Mouse (Mus musculus) heart, embryonic 13.5 days (tissue): ENCODE results near the gene Ifi209. TPM values are rescaled to one million over a fixed set of nuclear protein-coding genes. Genes with fewer than 3 reads are reported as not detected.
"Not testable (repeated sequence)": the region's sequence is repeated elsewhere in the genome, so short reads cannot be mapped to it uniquely, and the experiment has no call there.

ENCODE experiments used
- ATAC-seq: fragments of 200-750 bp; cut with Nextera tagmentation; 2 replicates; pipeline ENCODE4 v1.8.0; 2017; ENCODE audit warnings: moderate TSS enrichment; ENCODE audit not compliant: insufficient number of reproducible peaks, low FRiP score, low TSS enrichment; ENCODE audit errors: extremely low read depth
- H3K27ac ChIP-seq: fragments of 300-500 bp; sonication (generic); replicated peaks from 2 replicates; pipeline ENCODE4 v1.5.1; 2015; ENCODE audit warnings: moderate library complexity, mild to moderate bottlenecking, inconsistent platforms
- H3K27me3 ChIP-seq: fragments of 300-500 bp; sonication (generic); replicated peaks from 2 replicates; pipeline ENCODE4 v1.6.1; 2015; ENCODE audit warnings: mild to moderate bottlenecking, inconsistent platforms
- H3K36me3 ChIP-seq: fragments of 300-500 bp; sonication (generic); 2 replicates; pipeline ENCODE4 v1.6.1; 2015; ENCODE audit warnings: mild to moderate bottlenecking, inconsistent platforms
- H3K4me1 ChIP-seq: fragments of 300-500 bp; sonication (generic); 2 replicates; pipeline ENCODE4 v1.6.1; 2015; ENCODE audit warnings: inconsistent platforms
- H3K4me2 ChIP-seq: fragments of 300-500 bp; sonication (generic); 2 replicates; pipeline ENCODE4 v1.6.1; 2015; ENCODE audit warnings: inconsistent platforms, mild to moderate bottlenecking, moderate library complexity
- H3K4me3 ChIP-seq: fragments of 300-500 bp; sonication (generic); 2 replicates; pipeline ENCODE4 v1.5.1; 2015; ENCODE audit warnings: moderate library complexity, mild to moderate bottlenecking, inconsistent platforms
- H3K9ac ChIP-seq: fragments of 300-500 bp; sonication (generic); 2 replicates; pipeline ENCODE4 v1.6.1; 2015; ENCODE audit warnings: inconsistent platforms, mild to moderate bottlenecking, moderate library complexity
- H3K9me3 ChIP-seq: fragments of 300-500 bp; sonication (generic); 2 replicates; pipeline ENCODE4 v1.6.1; 2016; ENCODE audit warnings: inconsistent platforms
- WGBS: fragments of 180-500 bp; shearing (Covaris S2); methylation state at CpG from one replicate; pipeline ENCODE4 v1.1.7; 2015; ENCODE audit warnings: mixed read lengths; 5-methylcytosine and 5-hydroxymethylcytosine counted together
- polyA plus RNA-seq: library from polyadenylated mRNA; unstranded; fragments of >200 nt; fragmentation: Nextera tagmentation; extraction: Ambion mirVana; gene quantifications from 2 replicates; pipeline ENCODE4 v1.2.1, GENCODE M21; 2015

The Ifi209 gene
- 0.05 and 0.24 TPM in 2 replicates for polyA plus RNA-seq

GRCm38 (mm10) chr1:173630622-173631021 lies at the start of gene Ifi209:
Gene Ifi209, plus strand, starts transcription at chr1:173630917.
- H3K27ac ChIP-seq, H3K9ac ChIP-seq, H3K4me3 ChIP-seq, H3K4me1 ChIP-seq, H3K9me3 ChIP-seq, ATAC-seq, H3K27me3 ChIP-seq, H3K36me3 ChIP-seq, H3K4me2 ChIP-seq: not testable (repeated sequence)
- WGBS = 66% methylated on average over 2 of the region's 2 CpGs

- not testable (repeated sequence) for H3K9ac ChIP-seq, H3K27me3 ChIP-seq, ATAC-seq, H3K4me3 ChIP-seq, H3K4me1 ChIP-seq, H3K4me2 ChIP-seq, H3K27ac ChIP-seq, H3K9me3 ChIP-seq, H3K36me3 ChIP-seq
- 77% methylated on average over 2 of the region's 2 CpGs for WGBS
Measured at GRCm38 (mm10) chr1:173589698-173590097, 41.0 kb upstream of the Ifi209 start.

GRCm38 (mm10) chr1:173598838-173599494 lies 31.8 kb upstream of the Ifi209 start, which contains the start of gene Ifi213:
Gene Ifi213, minus strand, starts transcription at chr1:173599274.
- WGBS = 69% methylated on average over 3 of the region's 3 CpGs
- not testable (repeated sequence) for H3K4me3 ChIP-seq, ATAC-seq, H3K9ac ChIP-seq, H3K27me3 ChIP-seq, H3K4me1 ChIP-seq, H3K36me3 ChIP-seq, H3K27ac ChIP-seq, H3K9me3 ChIP-seq, H3K4me2 ChIP-seq

- 69% methylated on average over 3 of the region's 3 CpGs for WGBS
- H3K9ac ChIP-seq, H3K9me3 ChIP-seq, H3K4me1 ChIP-seq, H3K27ac ChIP-seq, H3K36me3 ChIP-seq, H3K4me2 ChIP-seq, ATAC-seq, H3K4me3 ChIP-seq, H3K27me3 ChIP-seq: not testable (repeated sequence)
Measured at GRCm38 (mm10) chr1:173610291-173610690, 20.4 kb upstream of the Ifi209 start.

GRCm38 (mm10) chr1:173622216-173622615 lies 8.5 kb upstream of the Ifi209 start:
- H3K9ac ChIP-seq, H3K36me3 ChIP-seq, ATAC-seq, H3K4me1 ChIP-seq, H3K4me2 ChIP-seq, H3K4me3 ChIP-seq, H3K9me3 ChIP-seq, H3K27me3 ChIP-seq, H3K27ac ChIP-seq: not testable (repeated sequence)
- WGBS = 65% methylated on average over 2 of the region's 2 CpGs

GRCm38 (mm10) chr1:173624052-173624451 lies 6.7 kb upstream of the Ifi209 start:
- no peak overlapping the region for H3K9ac ChIP-seq
- no peaks in the 10 kb centered on the region for H3K27me3 ChIP-seq
- WGBS = 80% methylated on average over 2 of the region's 2 CpGs
- no peak overlapping the region for H3K27ac ChIP-seq
- no peak overlapping the region for H3K4me3 ChIP-seq
- H3K4me2 ChIP-seq = no peak overlapping the region
- H3K9me3 ChIP-seq = no peaks in the 10 kb centered on the region
- no peaks in the 10 kb centered on the region for H3K36me3 ChIP-seq
- H3K4me1 ChIP-seq = no peaks in the 10 kb centered on the region
- no peak for ATAC-seq

GRCm38 (mm10) chr1:173626686-173627085 lies 4.0 kb upstream of the Ifi209 start:
- no peaks in the 10 kb centered on the region for H3K9me3 ChIP-seq
- H3K36me3 ChIP-seq = no peaks in the 10 kb centered on the region
- H3K9ac ChIP-seq = no peak overlapping the region
- H3K27ac ChIP-seq = no peak overlapping the region
- no peaks in the 10 kb centered on the region for H3K27me3 ChIP-seq
- WGBS = 65% methylated on average over 2 of the region's 2 CpGs
- H3K4me1 ChIP-seq = no peaks in the 10 kb centered on the region
- H3K4me2 ChIP-seq = no peak overlapping the region
- no peak for ATAC-seq
- H3K4me3 ChIP-seq = no peak overlapping the region

- H3K9ac ChIP-seq = no peak overlapping the region
- no peaks in the 10 kb centered on the region for H3K27me3 ChIP-seq
- H3K9me3 ChIP-seq = no peaks in the 10 kb centered on the region
- WGBS = 78% methylated on average over 5 of the region's 5 CpGs
- no peak overlapping the region for H3K27ac ChIP-seq
- H3K36me3 ChIP-seq = no peaks in the 10 kb centered on the region
- no peak for ATAC-seq
- no peak overlapping the region for H3K4me3 ChIP-seq
- H3K4me2 ChIP-seq = no peak overlapping the region
- no peaks in the 10 kb centered on the region for H3K4me1 ChIP-seq
Measured at GRCm38 (mm10) chr1:173633969-173634645, 3.4 kb downstream of the Ifi209 start.

GRCm38 (mm10) chr1:173645393-173645792 lies 14.7 kb downstream of the Ifi209 start:
- Histone ChIP-seq H3K4me1 (no peaks in the 10 kb centered on the region), H3K27ac (no peak overlapping the region), H3K4me2 (no peak overlapping the region), H3K9ac (no peak overlapping the region), H3K27me3 (no peaks in the 10 kb centered on the region), H3K9me3 (no peaks in the 10 kb centered on the region), H3K36me3 (no peaks in the 10 kb centered on the region), H3K4me3 (no peak overlapping the region)
- no peak for ATAC-seq
- WGBS = 66% methylated on average over 2 of the region's 2 CpGs

- ATAC-seq = no peak
- H3K9ac ChIP-seq = no peak overlapping the region
Measured at GRCm38 (mm10) chr1:173657973-173658372, 27.3 kb downstream of the Ifi209 start.

GRCm38 (mm10) chr1:173673458-173674097 lies 42.9 kb downstream of the Ifi209 start, which contains the start of gene Ifi208:
Gene Ifi208, plus strand, starts transcription at chr1:173673675.
- H3K4me2 ChIP-seq, H3K27me3 ChIP-seq, H3K4me1 ChIP-seq, H3K9ac ChIP-seq, H3K27ac ChIP-seq, H3K4me3 ChIP-seq, ATAC-seq, H3K9me3 ChIP-seq, H3K36me3 ChIP-seq: not testable (repeated sequence)
- WGBS = 35% methylated on average over 3 of the region's 3 CpGs

More at GRCm38 (mm10) chr1:173657973-173658372, 27.3 kb downstream of the Ifi209 start:
- H3K4me2 ChIP-seq = no peak overlapping the region
- no peak overlapping the region for H3K4me3 ChIP-seq
- no peaks in the 10 kb centered on the region for H3K9me3 ChIP-seq
- no peak overlapping the region for H3K27ac ChIP-seq
- no peaks in the 10 kb centered on the region for H3K4me1 ChIP-seq
- H3K27me3 ChIP-seq = no peaks in the 10 kb centered on the region
- no peaks in the 10 kb centered on the region for H3K36me3 ChIP-seq
- 65% methylated on average over 4 of the region's 4 CpGs for WGBS
